Mouse (Mus musculus): ENCODE measurements at regions not wholly inside any gene's neighbourhood (a gene's known extent, or its start where the extent isn't known, plus 50 kb on each side); places are given as distances from the start of the nearest gene placed in this dataset.

DNA sequence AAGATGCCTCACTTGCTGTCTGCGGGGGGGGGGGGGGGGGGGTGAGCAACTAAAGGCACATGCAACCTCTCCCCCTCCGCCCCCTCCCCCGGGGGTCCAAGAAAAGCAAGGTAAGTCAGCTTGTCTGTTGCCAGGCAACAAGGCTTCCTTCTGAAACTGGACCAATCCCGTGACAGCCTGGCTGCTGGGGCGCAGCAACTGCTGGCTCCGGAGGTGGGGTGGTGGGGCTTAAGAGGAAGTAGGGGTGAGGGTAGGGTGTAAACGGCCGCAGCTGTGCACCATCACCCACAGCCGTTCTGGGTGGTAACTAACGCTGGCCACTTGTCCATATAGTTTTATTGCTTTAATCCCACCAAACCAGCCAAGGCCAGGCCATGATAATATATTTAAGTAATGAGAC, 92.2 kb upstream of the Rbm19 start:
- peak; percentile 68 for ATAC-seq (ENCODE audit: poor library complexity, severe bottlenecking)

DNA sequence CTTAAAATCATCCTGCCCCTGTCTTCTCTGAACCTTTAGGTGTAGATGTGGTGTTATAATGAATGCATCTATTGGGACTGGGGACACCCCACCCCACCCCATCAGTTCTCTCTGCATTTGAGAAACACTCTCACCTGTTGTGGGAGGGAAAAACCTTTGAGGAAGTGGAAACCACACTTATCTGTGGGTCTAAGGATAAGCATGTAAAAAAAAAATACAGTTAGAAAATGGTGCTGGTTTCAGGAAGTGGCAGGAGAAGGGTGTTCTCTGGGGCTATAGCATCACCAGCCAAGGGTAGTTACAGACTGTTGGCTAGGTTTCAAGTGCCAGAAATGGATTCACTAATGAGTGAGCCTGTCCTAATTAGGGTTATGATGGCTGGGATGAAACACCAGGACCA, 91.1 kb upstream of the Rbm19 start:
- 0 out of 2 replicates have a peak, but pooled peaks have one; percentile 3 for ATAC-seq (ENCODE audit: poor library complexity, severe bottlenecking)

DNA sequence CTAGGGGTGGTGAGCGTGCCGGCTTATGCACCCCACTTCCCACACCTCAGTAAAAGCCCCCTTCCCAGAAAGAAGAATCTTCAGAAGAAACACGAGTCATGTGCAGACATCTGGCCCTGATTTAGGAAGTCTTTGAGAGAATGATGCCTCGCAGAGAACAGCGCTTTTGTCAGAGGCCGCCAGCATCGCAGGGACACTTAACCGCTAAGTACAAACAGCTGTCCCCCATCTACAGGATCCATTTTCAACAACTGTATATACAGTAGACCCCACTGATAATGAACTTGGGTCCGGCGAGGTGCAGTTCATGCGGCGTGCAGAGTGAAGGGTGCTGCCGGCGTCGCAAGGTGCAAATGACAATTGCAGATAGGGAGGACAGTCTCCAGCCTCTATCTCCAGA, 85.4 kb upstream of the Rbm19 start:
- no peak for ATAC-seq (ENCODE audit: poor library complexity, severe bottlenecking)

DNA sequence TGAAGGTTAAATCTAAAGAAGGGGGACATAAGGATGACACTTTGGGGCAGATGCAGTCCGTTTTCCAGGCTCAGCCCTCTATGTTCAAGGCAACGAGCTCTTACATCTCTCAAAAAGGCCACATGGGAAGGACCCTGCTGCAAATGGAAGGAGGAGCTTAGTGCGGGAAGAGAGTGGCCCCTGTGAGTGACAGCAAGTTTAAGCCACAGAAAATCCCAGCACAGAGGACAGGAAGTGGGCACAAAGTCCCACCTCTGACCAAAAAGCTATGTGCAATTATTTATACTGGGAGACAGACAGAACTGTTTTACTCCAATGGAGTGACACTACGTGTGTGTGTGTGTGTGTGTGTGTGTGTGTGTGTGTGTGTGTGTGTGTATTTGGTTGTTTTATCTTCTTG, 84.7 kb upstream of the Rbm19 start:
- ATAC-seq (ENCODE audit: poor library complexity, severe bottlenecking): no peak

DNA sequence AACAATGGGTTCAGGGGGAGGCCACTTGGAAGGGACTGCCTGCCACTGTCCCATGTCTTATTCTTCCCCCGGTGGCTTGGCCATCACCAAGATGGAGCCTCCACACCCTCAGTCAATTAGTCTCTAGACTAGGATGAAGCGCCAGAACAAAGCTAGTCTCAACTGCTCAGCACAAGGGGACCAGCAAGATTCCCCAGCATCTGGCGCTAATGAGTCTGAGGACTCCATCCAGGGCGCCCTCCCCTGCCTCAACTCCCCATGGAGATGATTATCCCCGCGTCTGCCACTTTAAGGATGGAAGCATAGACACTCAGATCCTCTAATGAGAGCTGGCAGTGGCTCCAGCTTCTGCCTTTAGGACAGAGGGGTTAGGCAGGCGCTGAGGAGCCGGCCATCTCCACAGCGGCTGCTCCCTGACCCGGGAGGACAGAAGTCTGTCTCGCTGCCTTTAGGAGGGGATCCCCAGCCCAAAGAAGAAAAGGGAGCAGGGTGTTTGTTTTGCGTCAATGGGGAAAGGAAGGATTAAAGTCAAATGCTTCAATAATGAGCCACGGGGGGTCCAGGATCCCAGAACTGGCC, 81.7 kb upstream of the Rbm19 start:
- no peak for ATAC-seq (ENCODE audit: poor library complexity, severe bottlenecking)

DNA sequence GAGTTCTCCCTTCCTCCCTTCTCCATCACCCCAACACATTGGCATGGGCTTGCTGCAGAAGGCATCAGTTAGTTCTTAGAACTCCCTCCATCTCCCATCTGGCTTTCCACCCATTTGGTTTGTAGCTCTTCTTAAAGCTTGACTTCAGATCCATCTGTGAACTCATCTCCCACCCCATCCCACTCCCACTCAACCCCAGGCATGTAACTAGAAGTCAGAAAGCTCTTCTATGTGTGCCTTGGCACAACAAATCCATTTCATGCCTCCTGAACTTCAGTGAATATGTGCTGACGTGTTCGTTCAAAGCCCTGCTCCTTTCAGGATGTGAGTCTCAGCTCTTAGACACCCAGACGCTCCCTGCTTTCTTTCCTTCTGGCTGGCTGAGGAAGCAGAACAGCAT, 81.0 kb upstream of the Rbm19 start:
- no peak for ATAC-seq (ENCODE audit: poor library complexity, severe bottlenecking)

DNA sequence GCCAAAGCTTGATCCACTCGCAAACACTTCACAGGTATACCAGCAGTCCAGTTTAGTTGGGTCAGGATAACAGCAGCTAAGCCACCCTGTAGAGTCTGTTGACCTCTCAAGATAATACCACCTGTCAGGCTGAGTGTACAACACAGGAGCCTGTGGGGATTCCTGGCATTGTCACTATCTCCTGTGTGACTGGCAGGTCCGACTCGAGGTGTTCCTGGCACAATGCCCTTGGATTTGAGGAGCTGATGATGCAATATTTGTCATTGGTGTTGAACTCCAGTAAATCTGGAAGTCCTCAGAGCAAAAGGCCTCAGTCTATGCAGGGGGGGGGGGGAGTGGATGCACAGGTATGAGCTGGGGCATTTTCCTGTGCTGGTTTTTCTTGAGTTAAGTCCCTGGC, 78.5 kb upstream of the Rbm19 start:
- ATAC-seq (ENCODE audit: poor library complexity, severe bottlenecking): no peak

DNA sequence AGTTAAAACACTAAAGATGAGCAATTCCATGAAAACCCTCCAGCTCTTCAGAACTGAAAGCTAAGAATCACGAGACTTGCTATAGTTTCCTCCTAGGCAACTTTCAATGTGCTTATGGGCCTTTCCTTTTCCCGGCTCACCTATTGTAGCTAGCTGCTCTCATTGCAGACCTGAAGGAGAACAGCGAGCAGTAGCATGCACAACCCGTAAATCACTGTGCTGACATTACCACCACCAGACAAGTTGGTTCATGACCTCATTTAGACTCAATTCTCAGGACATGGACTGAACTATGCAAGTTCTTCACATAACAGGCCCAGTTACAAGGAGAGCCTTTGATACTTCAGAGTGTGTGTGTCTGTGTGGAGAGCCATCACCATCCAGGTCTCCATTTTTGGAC, 72.5 kb upstream of the Rbm19 start:
- no peak for ATAC-seq (ENCODE audit: poor library complexity, severe bottlenecking)

DNA sequence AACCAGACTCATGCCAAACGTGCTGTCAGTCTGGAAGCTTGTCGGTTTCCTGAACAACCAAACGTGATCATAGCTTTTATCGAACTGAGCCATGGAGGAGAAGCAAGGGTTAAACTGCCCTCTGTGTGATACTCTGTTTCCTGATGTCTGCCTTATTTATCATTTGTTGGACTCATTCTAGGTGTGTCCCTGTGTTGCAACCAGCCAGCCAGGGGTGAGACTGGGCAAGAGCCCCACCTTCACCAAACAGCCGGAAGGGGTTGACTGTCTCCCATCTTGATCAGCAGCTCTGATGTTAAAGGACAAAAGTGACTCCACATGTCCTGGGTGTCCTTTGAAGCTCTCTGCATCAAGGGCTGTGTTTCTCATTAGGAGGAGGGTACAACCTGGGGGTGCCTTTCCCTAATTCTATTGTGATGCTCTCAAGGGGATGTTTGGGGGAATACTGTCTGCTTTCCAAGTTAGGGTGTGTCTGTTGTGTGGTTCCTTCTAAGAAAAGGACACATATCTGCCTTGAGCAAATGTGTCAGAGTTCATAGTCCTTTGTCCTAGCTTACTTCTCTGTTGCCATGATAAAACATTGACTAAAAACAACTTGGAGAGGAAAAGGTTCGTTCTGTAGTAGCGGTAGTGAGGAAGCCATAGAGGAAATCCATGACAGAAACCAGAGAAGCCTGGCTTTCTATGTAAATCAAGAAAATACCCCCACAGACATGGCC, 67.0 kb upstream of the Rbm19 start:
- no peak for ATAC-seq (ENCODE audit: poor library complexity, severe bottlenecking)

DNA sequence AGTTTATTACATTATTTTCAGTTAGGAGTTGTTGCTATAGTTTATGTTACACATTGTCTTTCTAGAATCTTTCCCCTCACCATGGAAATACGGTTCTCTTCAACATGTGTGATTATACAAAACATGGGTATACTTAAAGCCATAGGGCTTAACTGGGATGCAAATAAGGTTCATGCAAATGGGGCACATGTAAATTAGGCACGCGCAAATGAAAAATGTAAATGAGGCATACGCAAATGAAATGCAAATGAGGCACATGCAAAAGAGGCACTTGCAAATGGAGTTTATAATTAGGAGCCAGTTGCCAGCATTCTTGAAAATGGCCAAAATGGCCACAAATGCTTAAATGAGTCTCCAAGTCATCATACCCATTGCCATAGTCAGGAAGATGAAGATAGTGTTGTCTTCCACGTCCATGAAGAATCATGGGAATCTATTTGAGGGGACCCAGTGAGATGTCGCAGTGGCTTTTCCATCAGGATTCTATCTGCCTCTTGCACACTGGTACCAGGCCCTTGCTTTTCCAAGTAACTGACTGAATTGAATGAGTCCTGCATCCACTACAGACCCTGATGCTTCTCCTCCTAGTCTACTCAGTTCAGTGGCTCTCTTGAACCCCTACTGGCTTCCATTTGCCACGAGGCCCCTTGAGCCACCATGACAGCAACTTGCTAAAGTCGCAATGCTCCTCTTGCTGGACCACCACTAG, 65.4 kb upstream of the Rbm19 start:
- ATAC-seq (ENCODE audit: poor library complexity, severe bottlenecking): no peak

DNA sequence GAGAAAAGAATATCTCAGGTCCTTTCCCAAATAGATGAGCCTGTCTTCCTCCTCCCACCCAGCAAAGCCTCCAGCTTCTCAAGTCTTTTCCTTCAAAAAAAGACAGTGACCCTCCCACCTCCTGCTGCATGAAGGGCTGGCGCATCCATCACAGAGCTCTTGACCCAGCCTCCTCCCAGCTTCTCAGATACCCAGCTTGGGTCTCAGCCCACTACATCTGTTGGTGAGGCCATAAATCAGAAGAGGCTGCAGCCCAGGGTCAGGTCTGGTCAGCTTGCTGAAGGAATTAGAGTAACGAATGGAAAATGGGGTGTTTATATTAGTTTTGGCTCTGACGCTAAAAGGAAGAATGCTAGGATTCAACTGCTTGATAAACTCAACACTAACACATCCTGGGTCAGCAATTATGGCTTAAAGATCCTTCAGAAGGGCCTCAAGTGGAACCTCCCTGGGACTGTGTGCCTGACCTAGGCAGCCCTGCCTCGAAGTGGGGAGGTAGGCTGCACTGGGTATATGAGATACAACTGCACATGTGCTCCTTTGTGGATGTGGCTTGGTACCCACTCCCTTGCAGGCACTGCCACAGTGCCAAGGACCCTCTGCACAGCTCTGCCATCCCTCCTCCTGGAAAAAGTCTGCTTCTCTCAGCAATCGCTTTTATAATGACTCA, 61.6 kb upstream of the Rbm19 start:
- ATAC-seq (ENCODE audit: poor library complexity, severe bottlenecking): no peak

All from megakaryocyte, adult 5-6 weeks (primary cell).